ENCODE assay signal across 23 mouse cellular contexts in the genomic region with DNA sequence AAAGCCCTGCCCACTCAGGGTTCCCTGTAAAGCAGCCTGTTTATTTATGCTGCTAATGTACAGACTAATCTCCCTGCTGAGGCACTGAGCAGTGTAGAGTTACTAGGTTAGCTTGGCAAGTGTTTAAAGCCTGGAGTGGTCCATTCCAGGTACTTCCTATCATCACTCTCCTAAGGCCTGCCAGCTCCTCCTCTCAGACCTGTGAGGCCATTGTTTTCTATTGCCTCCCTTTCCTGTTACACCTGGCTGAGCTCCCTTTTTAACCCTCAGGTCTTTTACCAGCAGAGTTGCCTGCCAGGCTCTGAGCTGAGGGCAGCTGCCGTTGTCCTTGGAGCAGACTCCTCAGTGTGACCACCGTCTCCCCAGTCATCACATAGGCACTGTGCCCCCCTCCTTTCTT.
DNase-seq lines count a peak whose midpoint lies in the region; ATAC-seq and TF ChIP-seq lines count a peak whose summit lies in the region.
"Had no signal": no experiment of that assay in that cellular context is flagged by ENCODE, and none has a peak within 500 bp of the region (broad histone marks: within the 10 kb centered on the region; RNA-seq: fewer than 3 reads in every experiment).

No protein-coding gene starts in this region.

- peak overlapping the region; percentile 28 for H3K27ac ChIP-seq in gastrocnemius, adult 2 months
- H3K27ac ChIP-seq in lung, embryonic 16.5 days (ENCODE audit: low read length) = peak overlapping the region; percentile 4; the same call in 1 of the 2 replicates
- peak overlapping the region; percentile 47; the same call in 1 of the 2 replicates for H3K27ac ChIP-seq in limb, embryonic 10.5 days
- H3K27ac ChIP-seq: forebrain, embryonic 10.5 days; hindbrain, embryonic 15.5 days; liver, embryonic 13.5 days; macrophage; midbrain, embryonic 12.5 days; neural tube, embryonic 13.5 days had no signal

- intact Hi-C loops in gastrocnemius, adult 2 months (cut with DNase I) = loop anchor here (5.0 kb wide), 1 partner anchor 56 kb away; no protein-coding TSS in a partner anchor
- intact Hi-C loops in gastrocnemius, postnatal 36 days (cut with DNase I) = loop anchor here (5.0 kb wide), 1 partner anchor 51 kb away; no protein-coding TSS in a partner anchor

- ATAC-seq in lung, embryonic 16.5 days (ENCODE audit: low read depth) = peak; percentile 26; the same call in 1 of the 2 replicates
- ATAC-seq: forebrain, postnatal 0 days had no signal

- H3K4me1 ChIP-seq in lung, embryonic 16.5 days (replicated peaks; ENCODE audit: control insufficient read depth, insufficient read depth, low read length) = peaks cover 26% of the 10 kb centered on the region
- H3K4me1 ChIP-seq in limb, embryonic 10.5 days = peaks cover 23% of the 10 kb centered on the region
- H3K4me1 ChIP-seq: midbrain, embryonic 12.5 days had no signal

- H3K9me3 ChIP-seq in lung, embryonic 16.5 days (ENCODE audit: control insufficient read depth, low read length) = no peaks in the 10 kb centered on the region
- H3K9me3 ChIP-seq in limb, embryonic 10.5 days (replicated peaks) = no peaks in the 10 kb centered on the region
- H3K9me3 ChIP-seq: forebrain, embryonic 10.5 days; heart, embryonic 12.5 days; hindbrain, embryonic 15.5 days; limb, embryonic 12.5 days; liver, embryonic 13.5 days; midbrain, embryonic 12.5 days; neural tube, embryonic 13.5 days had no signal

- no peak overlapping the region for H3K9ac ChIP-seq in lung, embryonic 16.5 days (ENCODE audit: low read length)
- H3K9ac ChIP-seq: forebrain, postnatal 0 days; heart, embryonic 12.5 days; hindbrain, embryonic 15.5 days; limb, embryonic 12.5 days; liver, embryonic 13.5 days; midbrain, embryonic 12.5 days; neural tube, embryonic 13.5 days had no signal

- TF ChIP-seq CTCF in gastrocnemius, adult 2 months (IDR thresholded peaks at IDR 0.05) = no peak

- no peaks in the 10 kb centered on the region for H3K27me3 ChIP-seq in lung, embryonic 16.5 days (ENCODE audit: control insufficient read depth, insufficient read depth, low read depth, low read length)
- H3K27me3 ChIP-seq in limb, embryonic 10.5 days (ENCODE audit: low read depth, poor library complexity, severe bottlenecking) = no peaks in the 10 kb centered on the region
- H3K27me3 ChIP-seq: CH12.LX; heart, embryonic 12.5 days; hindbrain, embryonic 15.5 days; limb, embryonic 12.5 days; liver, embryonic 13.5 days; midbrain, embryonic 12.5 days; neural tube, embryonic 13.5 days had no signal

- no peak overlapping the region for H3K4me2 ChIP-seq in lung, embryonic 16.5 days (ENCODE audit: low read depth, low read length)
- H3K4me2 ChIP-seq: heart, embryonic 12.5 days; hindbrain, embryonic 15.5 days; limb, embryonic 12.5 days; liver, embryonic 13.5 days; midbrain, embryonic 12.5 days; neural tube, embryonic 13.5 days had no signal

- DNase-seq in gastrocnemius, adult 2 months = no peak
- DNase-seq in gastrocnemius, postnatal 36 days = no peak
- DNase-seq in lung, postnatal 14 days = no peak
- DNase-seq in cerebellum, adult 9-10 months = peak; percentile 80
- DNase-seq in limb, embryonic 10.5 days (ENCODE audit: low spot score) = no peak
- DNase-seq in urinary bladder, postnatal 36 days (ENCODE audit: low spot score in 2 of 2) = no peak
- no peak for DNase-seq in adrenal gland, adult 8-10 months
- DNase-seq: forebrain, postnatal 0 days; heart, postnatal 14 days; kidney, adult 2 months; kidney, postnatal 36 days; liver, embryonic 13.5 days; right cerebral cortex, adult 18-20 months; thymus, postnatal 14 days had no signal

- WGBS in lung, embryonic 16.5 days = 59% methylated on average over 2 of the region's 2 CpGs
- WGBS in limb, embryonic 10.5 days = 77% methylated on average over 2 of the region's 2 CpGs

- H3K4me3 ChIP-seq in gastrocnemius, adult 2 months = no peak overlapping the region
- H3K4me3 ChIP-seq in lung, embryonic 16.5 days (ENCODE audit: low read length) = no peak overlapping the region
- H3K4me3 ChIP-seq in limb, embryonic 10.5 days = no peak overlapping the region
- H3K4me3 ChIP-seq: forebrain, embryonic 10.5 days; heart, embryonic 12.5 days; hindbrain, embryonic 15.5 days; limb, embryonic 12.5 days; liver, embryonic 13.5 days; midbrain, embryonic 12.5 days; neural tube, embryonic 13.5 days had no signal

- H3K36me3 ChIP-seq in lung, embryonic 16.5 days (ENCODE audit: control insufficient read depth, insufficient read depth, low read length) = no peaks in the 10 kb centered on the region
- no peaks in the 10 kb centered on the region for H3K36me3 ChIP-seq in limb, embryonic 10.5 days
- H3K36me3 ChIP-seq: forebrain, embryonic 10.5 days; heart, embryonic 12.5 days; hindbrain, embryonic 15.5 days; limb, embryonic 12.5 days; liver, embryonic 13.5 days; midbrain, embryonic 12.5 days; neural tube, embryonic 13.5 days had no signal
